Mouse (Mus musculus) megakaryocyte, embryonic 14.5 days (primary cell): ENCODE data around the gene Ndufa12. TPM values are rescaled to one million over a fixed set of nuclear protein-coding genes. Genes with fewer than 3 reads are reported as not detected.

Experiments
- H3K27me3 ChIP-seq: replicated peaks from 2 replicates; pipeline ENCODE3; 2012; ENCODE audit warnings: inconsistent platforms
- H3K36me3 ChIP-seq: replicated peaks from 2 replicates; pipeline ENCODE3; 2012; ENCODE audit warnings: low read length, inconsistent platforms, mixed read lengths
- H3K4me1 ChIP-seq: 2 replicates; pipeline ENCODE4 v1.6.1; 2012; ENCODE audit warnings: inconsistent platforms
- H3K4me3 ChIP-seq: replicated peaks from 2 replicates; pipeline ENCODE3; 2012; ENCODE audit warnings: moderate library complexity, mild to moderate bottlenecking, inconsistent platforms
- H3K9me3 ChIP-seq: 2 replicates; pipeline ENCODE4 v1.6.1; 2012; ENCODE audit warnings: inconsistent platforms
- FLI1 ChIP-seq: IDR thresholded peaks from 2 replicates; pipeline ENCODE4 v1.6.1; 2012; ENCODE audit warnings: low read length, inconsistent platforms, mixed read lengths
- GATA1 ChIP-seq: IDR thresholded peaks from 3 replicates; pipeline ENCODE4 v1.6.1; 2012; ENCODE audit warnings: mixed read lengths, low read length, inconsistent platforms, borderline replicate concordance
- polyA plus RNA-seq: library from polyadenylated mRNA; stranded (reverse); fragments of >175 nt; gene quantifications from 2 replicates; pipeline ENCODE4 v1.2.3, GENCODE M21; 2012; ENCODE audit warnings: low replicate concordance; ENCODE audit not compliant: insufficient read depth

The Ndufa12 gene
- polyA plus RNA-seq, result 46.6 and 578 TPM in 2 replicates

GRCm38 (mm10) chr10:94198482-94199405 is at the start of gene Ndufa12:
Ndufa12 (plus strand) TSS chr10:94198720.
- H3K36me3 ChIP-seq, result peaks cover 33% of the 10 kb centered on the region

GRCm38 (mm10) chr10:94151488-94151887 is 47.0 kb upstream of the Ndufa12 start:
- Histone ChIP-seq H3K4me3 (no peak overlapping the region), H3K4me1 (peaks cover 33% of the 10 kb centered on the region), H3K9me3 (no peaks in the 10 kb centered on the region), H3K36me3 (peaks cover 5% of the 10 kb centered on the region), H3K27me3 (no peaks in the 10 kb centered on the region)
- TF ChIP-seq FLI1 (no peak), GATA1 (no peak)

More at GRCm38 (mm10) chr10:94198482-94199405, at the start of gene Ndufa12:
- Histone ChIP-seq H3K27me3 (no peaks in the 10 kb centered on the region), H3K4me3 (peak within 1 kb of the TSS; percentile 91), H3K4me1 (peaks cover 14% of the 10 kb centered on the region), H3K9me3 (no peaks in the 10 kb centered on the region)
- TF ChIP-seq FLI1 (no peak), GATA1 (no peak)

- TF ChIP-seq GATA1, result no peak
- TF ChIP-seq FLI1, result no peak
- Histone ChIP-seq H3K27me3 (no peaks in the 10 kb centered on the region), H3K36me3 (peaks cover 20% of the 10 kb centered on the region), H3K4me1 (peaks cover 29% of the 10 kb centered on the region), H3K4me3 (no peak overlapping the region), H3K9me3 (no peaks in the 10 kb centered on the region)
Observed at GRCm38 (mm10) chr10:94153841-94154240, 44.7 kb upstream of the Ndufa12 start.

GRCm38 (mm10) chr10:94158962-94159361 is 39.6 kb upstream of the Ndufa12 start:
- TF ChIP-seq GATA1 (no peak), FLI1 (no peak)
- no peak overlapping the region for H3K4me3 ChIP-seq
- no peaks in the 10 kb centered on the region for H3K9me3 ChIP-seq
- peaks cover 59% of the 10 kb centered on the region for H3K36me3 ChIP-seq
- no peaks in the 10 kb centered on the region for H3K27me3 ChIP-seq
- H3K4me1 ChIP-seq, result peaks cover 24% of the 10 kb centered on the region

- peaks cover 24% of the 10 kb centered on the region for H3K4me1 ChIP-seq
- TF ChIP-seq FLI1 (no peak), GATA1 (no peak)
- no peak overlapping the region for H3K4me3 ChIP-seq
- no peaks in the 10 kb centered on the region for H3K9me3 ChIP-seq
- H3K36me3 ChIP-seq, result peaks cover 64% of the 10 kb centered on the region
- H3K27me3 ChIP-seq, result no peaks in the 10 kb centered on the region
Observed at GRCm38 (mm10) chr10:94159406-94159805, 39.1 kb upstream of the Ndufa12 start.

GRCm38 (mm10) chr10:94161051-94161765 is 37.3 kb upstream of the Ndufa12 start:
- H3K36me3 ChIP-seq, result peaks cover 72% of the 10 kb centered on the region
- TF ChIP-seq FLI1, result no peak

GRCm38 (mm10) chr10:94162031-94162430 is 36.5 kb upstream of the Ndufa12 start:
- Histone ChIP-seq H3K4me1 (peaks cover 24% of the 10 kb centered on the region), H3K36me3 (peaks cover 74% of the 10 kb centered on the region)
- TF ChIP-seq FLI1 (no peak), GATA1 (no peak)

More at GRCm38 (mm10) chr10:94161051-94161765, 37.3 kb upstream of the Ndufa12 start:
- H3K27me3 ChIP-seq, result no peaks in the 10 kb centered on the region
- H3K4me1 ChIP-seq, result peaks cover 24% of the 10 kb centered on the region
- no peaks in the 10 kb centered on the region for H3K9me3 ChIP-seq
- no peak overlapping the region for H3K4me3 ChIP-seq

GRCm38 (mm10) chr10:94164104-94164845 is 34.2 kb upstream of the Ndufa12 start:
- H3K4me1 ChIP-seq, result peaks cover 8% of the 10 kb centered on the region
- no peak for TF ChIP-seq FLI1
- H3K36me3 ChIP-seq, result peaks cover 80% of the 10 kb centered on the region
- no peak overlapping the region for H3K4me3 ChIP-seq
- no peaks in the 10 kb centered on the region for H3K27me3 ChIP-seq
- no peaks in the 10 kb centered on the region for H3K9me3 ChIP-seq

More at GRCm38 (mm10) chr10:94162031-94162430, 36.5 kb upstream of the Ndufa12 start:
- no peaks in the 10 kb centered on the region for H3K9me3 ChIP-seq
- H3K27me3 ChIP-seq, result no peaks in the 10 kb centered on the region
- H3K4me3 ChIP-seq, result no peak overlapping the region

GRCm38 (mm10) chr10:94165426-94165825 is 33.1 kb upstream of the Ndufa12 start:
- H3K27me3 ChIP-seq, result no peaks in the 10 kb centered on the region
- H3K9me3 ChIP-seq, result no peaks in the 10 kb centered on the region
- no peak for TF ChIP-seq GATA1
- TF ChIP-seq FLI1, result no peak
- H3K36me3 ChIP-seq, result peaks cover 80% of the 10 kb centered on the region
- no peak overlapping the region for H3K4me3 ChIP-seq
- peaks cover 7% of the 10 kb centered on the region; the same call in 1 of the 2 replicates for H3K4me1 ChIP-seq
